Mouse (Mus musculus) c-Kit-positive CD71-negative TER-119-negative erythroid progenitor cells, embryonic 14.5 days (primary cell): ENCODE results near the gene Tmem82.
A peak's percentile ranks its signal among the peaks of the same experiment; 100 is the strongest.

Experiments
- DNase-seq: peaks from one replicate; pipeline ENCODE4 v3.0.0-alpha.2; 2013; ENCODE audit warnings: low read depth

Tmem82 gene

GRCm38 (mm10) chr4:141641353-141641771 is 22.9 kb upstream of the Tmem82 start:
- DNase-seq = no peak

- DNase-seq = no peak
Measured at GRCm38 (mm10) chr4:141639474-141639873, 21.0 kb upstream of the Tmem82 start.

GRCm38 (mm10) chr4:141636693-141637092 is 18.3 kb upstream of the Tmem82 start:
- no peak for DNase-seq

- DNase-seq = no peak
Measured at GRCm38 (mm10) chr4:141635991-141636390, 17.6 kb upstream of the Tmem82 start.

GRCm38 (mm10) chr4:141632111-141632873 is 13.9 kb upstream of the Tmem82 start:
- DNase-seq = no peak

- DNase-seq = no peak
Measured at GRCm38 (mm10) chr4:141631250-141631649, 12.8 kb upstream of the Tmem82 start.

GRCm38 (mm10) chr4:141630021-141630420 is 11.6 kb upstream of the Tmem82 start:
- no peak for DNase-seq

- DNase-seq = no peak
Measured at GRCm38 (mm10) chr4:141628661-141629060, 10.2 kb upstream of the Tmem82 start.

GRCm38 (mm10) chr4:141627502-141627901 is 9.1 kb upstream of the Tmem82 start:
- DNase-seq = no peak

GRCm38 (mm10) chr4:141625774-141626550 is 7.5 kb upstream of the Tmem82 start:
- no peak for DNase-seq

GRCm38 (mm10) chr4:141624983-141625773 is 6.7 kb upstream of the Tmem82 start:
- DNase-seq = no peak

GRCm38 (mm10) chr4:141624134-141624533 is 5.7 kb upstream of the Tmem82 start:
- DNase-seq = no peak

- DNase-seq = no peak
Measured at GRCm38 (mm10) chr4:141623666-141624065, 5.2 kb upstream of the Tmem82 start, which contains the start of gene Slc25a34. Gene Slc25a34 (minus strand): TSS chr4:141623821.

- DNase-seq = no peak
Measured at GRCm38 (mm10) chr4:141623037-141623436, 4.6 kb upstream of the Tmem82 start.

GRCm38 (mm10) chr4:141622580-141622979 is 4.1 kb upstream of the Tmem82 start:
- DNase-seq = no peak

- DNase-seq = no peak
Measured at GRCm38 (mm10) chr4:141622091-141622490, 3.7 kb upstream of the Tmem82 start.

GRCm38 (mm10) chr4:141621297-141621696 is 2.9 kb upstream of the Tmem82 start:
- no peak for DNase-seq

GRCm38 (mm10) chr4:141619299-141619883 is 958 bp upstream of the Tmem82 start:
- no peak for DNase-seq

GRCm38 (mm10) chr4:141617863-141618564 is 419 bp downstream of the Tmem82 start:
- no peak for DNase-seq

- peak; percentile 56 for DNase-seq
Measured at GRCm38 (mm10) chr4:141617299-141617698, 1.1 kb downstream of the Tmem82 start.

GRCm38 (mm10) chr4:141616811-141617210 is 1.6 kb downstream of the Tmem82 start:
- DNase-seq = no peak
